Mouse (Mus musculus) hindbrain, embryonic 12.5 days (tissue): ENCODE measurements around the gene Spdye4b. TPM values are rescaled to one million over a fixed set of nuclear protein-coding genes. Genes with fewer than 3 reads are reported as not detected.
A peak's percentile ranks its signal among the peaks of the same experiment; 100 is the strongest.
"Not testable (repeated sequence)": the region's sequence is repeated elsewhere in the genome, so short reads cannot be mapped to it uniquely, and the experiment has no call there.

Source experiments
- ATAC-seq: fragments of 200-750 bp; cut with Nextera tagmentation; 2 replicates; pipeline ENCODE4 v1.8.0; 2017; ENCODE audit warnings: moderate TSS enrichment; ENCODE audit not compliant: low FRiP score
- H3K27ac ChIP-seq: fragments of 300-500 bp; sonication (generic); 2 replicates; pipeline ENCODE4 v1.5.1; 2016; ENCODE audit warnings: mild to moderate bottlenecking
- H3K27me3 ChIP-seq: fragments of 300-500 bp; sonication (generic); 2 replicates; pipeline ENCODE4 v1.6.1; 2016; ENCODE audit warnings: mild to moderate bottlenecking
- H3K36me3 ChIP-seq: fragments of 300-500 bp; sonication (generic); 2 replicates; pipeline ENCODE4 v1.6.1; 2016; ENCODE audit warnings: mild to moderate bottlenecking
- H3K4me1 ChIP-seq: fragments of 300-500 bp; sonication (generic); 2 replicates; pipeline ENCODE4 v1.6.1; 2016
- H3K4me2 ChIP-seq: fragments of 300-500 bp; sonication (generic); replicated peaks from 2 replicates; pipeline ENCODE4 v1.6.1; 2016; ENCODE audit warnings: mild to moderate bottlenecking
- H3K4me3 ChIP-seq: fragments of 300-500 bp; sonication (generic); 2 replicates; pipeline ENCODE4 v1.5.1; 2016; ENCODE audit warnings: mild to moderate bottlenecking
- H3K9ac ChIP-seq: fragments of 300-500 bp; sonication (generic); 2 replicates; pipeline ENCODE4 v1.6.1; 2016; ENCODE audit warnings: mild to moderate bottlenecking, moderate library complexity
- H3K9me3 ChIP-seq: fragments of 300-500 bp; sonication (generic); replicated peaks from 2 replicates; pipeline ENCODE4 v1.6.1; 2016; ENCODE audit warnings: mild to moderate bottlenecking
- WGBS: fragments of 180-500 bp; shearing (Covaris S2); methylation state at CpG from one replicate; pipeline ENCODE4 v1.1.7; 2016; 5-methylcytosine and 5-hydroxymethylcytosine counted together
- polyA plus RNA-seq: library from polyadenylated mRNA; unstranded; fragments of >200 nt; fragmentation: Nextera tagmentation; extraction: Ambion mirVana; gene quantifications from 2 replicates; pipeline ENCODE4 v1.2.1, GENCODE M21; 2016

Spdye4b gene
- not detected in 2 replicates for polyA plus RNA-seq

- Histone ChIP-seq H3K4me2 (peak within 1 kb of the TSS; percentile 85), H3K4me3 (peak within 1 kb of the TSS; percentile 69), H3K27ac (peak within 1 kb of the TSS; percentile 90), H3K9ac (peak within 1 kb of the TSS; percentile 82), H3K27me3 (no peaks in the 10 kb centered on the region), H3K4me1 (peaks cover 11% of the 10 kb centered on the region), H3K9me3 (peaks cover 6% of the 10 kb centered on the region; the same call in 1 of the 2 replicates), H3K36me3 (peaks cover 31% of the 10 kb centered on the region)
- under 1% methylated on average over 51 of the region's 58 CpGs for WGBS
- ATAC-seq: peak; percentile 96
Measured at GRCm38 (mm10) chr5:143180255-143181076, at the start of gene Spdye4b, which contains the start of gene Rbak. Spdye4b (plus strand) TSS chr5:143181017. Rbak (minus strand) TSS chr5:143180775.

GRCm38 (mm10) chr5:143132935-143133514 lies 47.8 kb upstream of the Spdye4b start:
- peaks cover 8% of the 10 kb centered on the region for H3K9me3 ChIP-seq
- no peaks in the 10 kb centered on the region for H3K4me1 ChIP-seq
- WGBS: 78% methylated on average over 13 of the region's 13 CpGs
- no peaks in the 10 kb centered on the region for H3K36me3 ChIP-seq
- no peak overlapping the region for H3K27ac ChIP-seq
- no peak overlapping the region for H3K4me3 ChIP-seq
- no peak for ATAC-seq
- H3K27me3 ChIP-seq: no peaks in the 10 kb centered on the region
- no peak overlapping the region for H3K9ac ChIP-seq
- H3K4me2 ChIP-seq: no peak overlapping the region

- H3K4me1 ChIP-seq, H3K4me2 ChIP-seq, H3K27ac ChIP-seq, H3K9ac ChIP-seq, H3K4me3 ChIP-seq, H3K27me3 ChIP-seq, H3K36me3 ChIP-seq, ATAC-seq, H3K9me3 ChIP-seq: not testable (repeated sequence)
- WGBS: 84% methylated on average over 4 of the region's 6 CpGs
Measured at GRCm38 (mm10) chr5:143134216-143135010, 46.4 kb upstream of the Spdye4b start.

- no peak overlapping the region for H3K4me2 ChIP-seq
- H3K9ac ChIP-seq: no peak overlapping the region
- H3K36me3 ChIP-seq: no peaks in the 10 kb centered on the region
- no peaks in the 10 kb centered on the region for H3K27me3 ChIP-seq
- H3K4me3 ChIP-seq: no peak overlapping the region
- no peak overlapping the region for H3K27ac ChIP-seq
- 95% methylated on average over 7 of the region's 7 CpGs for WGBS
- no peaks in the 10 kb centered on the region for H3K4me1 ChIP-seq
- no peaks in the 10 kb centered on the region; the same call in 1 of the 2 replicates for H3K9me3 ChIP-seq
- ATAC-seq: no peak
Measured at GRCm38 (mm10) chr5:143135042-143135441, 45.8 kb upstream of the Spdye4b start.

GRCm38 (mm10) chr5:143137580-143137979 lies 43.2 kb upstream of the Spdye4b start:
- H3K4me3 ChIP-seq: no peak overlapping the region
- no peak overlapping the region for H3K9ac ChIP-seq
- no peak for ATAC-seq
- H3K4me2 ChIP-seq: no peak overlapping the region
- no peaks in the 10 kb centered on the region for H3K27me3 ChIP-seq
- no peaks in the 10 kb centered on the region for H3K36me3 ChIP-seq
- no peak overlapping the region for H3K27ac ChIP-seq
- no peaks in the 10 kb centered on the region for H3K9me3 ChIP-seq
- 91% methylated on average over 13 of the region's 13 CpGs for WGBS
- no peaks in the 10 kb centered on the region for H3K4me1 ChIP-seq

- H3K36me3 ChIP-seq: no peaks in the 10 kb centered on the region
- no peak for ATAC-seq
- H3K4me3 ChIP-seq: no peak within 1 kb of the TSS
- peaks cover 8% of the 10 kb centered on the region for H3K9me3 ChIP-seq
- no peak within 1 kb of the TSS for H3K9ac ChIP-seq
- no peaks in the 10 kb centered on the region for H3K4me1 ChIP-seq
- H3K27ac ChIP-seq: no peak within 1 kb of the TSS
- H3K27me3 ChIP-seq: no peaks in the 10 kb centered on the region
- no peak within 1 kb of the TSS for H3K4me2 ChIP-seq
- 74% methylated on average over 3 of the region's 3 CpGs for WGBS
Measured at GRCm38 (mm10) chr5:143147481-143147880, 33.3 kb upstream of the Spdye4b start, which contains the start of gene Olfr718-ps1. Olfr718-ps1 (minus strand) TSS chr5:143147581.

GRCm38 (mm10) chr5:143148661-143149060 lies 32.2 kb upstream of the Spdye4b start:
- WGBS: 88% methylated on average over 5 of the region's 5 CpGs
- ATAC-seq: no peak
- Histone ChIP-seq H3K9me3 (peaks cover 8% of the 10 kb centered on the region), H3K9ac (no peak overlapping the region), H3K27me3 (no peaks in the 10 kb centered on the region), H3K4me3 (no peak overlapping the region), H3K4me1 (no peaks in the 10 kb centered on the region), H3K4me2 (no peak overlapping the region), H3K27ac (no peak overlapping the region), H3K36me3 (no peaks in the 10 kb centered on the region)

- Histone ChIP-seq H3K9me3 (peaks cover 8% of the 10 kb centered on the region), H3K9ac (no peak overlapping the region), H3K4me3 (no peak overlapping the region), H3K27ac (no peak overlapping the region), H3K36me3 (no peaks in the 10 kb centered on the region), H3K27me3 (no peaks in the 10 kb centered on the region), H3K4me2 (no peak overlapping the region), H3K4me1 (no peaks in the 10 kb centered on the region)
- no peak for ATAC-seq
- 96% methylated on average over 2 of the region's 2 CpGs for WGBS
Measured at GRCm38 (mm10) chr5:143149536-143149935, 31.3 kb upstream of the Spdye4b start.

- H3K36me3 ChIP-seq: no peaks in the 10 kb centered on the region
- WGBS: 80% methylated on average over 2 of the region's 2 CpGs
- H3K4me3 ChIP-seq: no peak overlapping the region
- no peak for ATAC-seq
- no peak overlapping the region for H3K9ac ChIP-seq
- H3K27ac ChIP-seq: no peak overlapping the region
- no peaks in the 10 kb centered on the region for H3K4me1 ChIP-seq
- H3K9me3 ChIP-seq: peaks cover 8% of the 10 kb centered on the region
- no peaks in the 10 kb centered on the region for H3K27me3 ChIP-seq
- no peak overlapping the region for H3K4me2 ChIP-seq
Measured at GRCm38 (mm10) chr5:143150044-143150443, 30.8 kb upstream of the Spdye4b start.

GRCm38 (mm10) chr5:143153756-143154155 lies 27.1 kb upstream of the Spdye4b start:
- 93% methylated on average over 10 of the region's 10 CpGs for WGBS
- H3K27ac ChIP-seq: no peak overlapping the region
- H3K4me1 ChIP-seq: no peaks in the 10 kb centered on the region
- no peak for ATAC-seq
- no peak overlapping the region for H3K4me3 ChIP-seq
- H3K4me2 ChIP-seq: no peak overlapping the region
- peaks cover 32% of the 10 kb centered on the region for H3K27me3 ChIP-seq
- H3K9me3 ChIP-seq: peaks cover 8% of the 10 kb centered on the region
- no peak overlapping the region for H3K9ac ChIP-seq
- no peaks in the 10 kb centered on the region for H3K36me3 ChIP-seq

- WGBS: 89% methylated on average over 3 of the region's 3 CpGs
- Histone ChIP-seq H3K4me2 (no peak overlapping the region), H3K4me1 (no peaks in the 10 kb centered on the region), H3K27me3 (peaks cover 43% of the 10 kb centered on the region), H3K36me3 (no peaks in the 10 kb centered on the region), H3K27ac (no peak overlapping the region), H3K4me3 (no peak overlapping the region), H3K9me3 (peaks cover 8% of the 10 kb centered on the region), H3K9ac (no peak overlapping the region)
- ATAC-seq: no peak
Measured at GRCm38 (mm10) chr5:143155534-143155933, 25.3 kb upstream of the Spdye4b start.

- Histone ChIP-seq H3K27me3 (no peaks in the 10 kb centered on the region), H3K9ac (no peak overlapping the region), H3K4me3 (no peak overlapping the region), H3K4me1 (peaks cover 4% of the 10 kb centered on the region; the same call in 1 of the 2 replicates), H3K36me3 (no peaks in the 10 kb centered on the region), H3K27ac (no peak overlapping the region), H3K9me3 (no peaks in the 10 kb centered on the region), H3K4me2 (0 out of 2 replicates have a peak overlapping the region, but pooled peaks have one; percentile 2)
- no peak for ATAC-seq
- WGBS: 14% methylated on average over 18 of the region's 18 CpGs
Measured at GRCm38 (mm10) chr5:143165508-143166070, 15.2 kb upstream of the Spdye4b start.
